Mouse (Mus musculus) myocyte (in vitro differentiated cells): Measurements from ENCODE around the gene Acap3.

Experiments
- CEBPB ChIP-seq: IDR thresholded peaks from 2 replicates; pipeline ENCODE4 v1.6.1; 2011; ENCODE audit warnings: mild to moderate bottlenecking, moderate library complexity; ENCODE audit not compliant: poor library complexity, insufficient read depth, severe bottlenecking
- E2F4 ChIP-seq: IDR thresholded peaks from one replicate; pipeline ENCODE4 v1.6.1; 2011; ENCODE audit warnings: mild to moderate bottlenecking, control low read depth, moderate library complexity; ENCODE audit not compliant: insufficient read depth
- MAX ChIP-seq: IDR thresholded peaks from one replicate; pipeline ENCODE4 v1.6.1; 2011; ENCODE audit warnings: low read depth, mild to moderate bottlenecking, control low read depth
- MYOD1 ChIP-seq, 3 experiments: IDR thresholded peaks; one replicate each; pipeline ENCODE4 v1.6.1; 2011; ENCODE audit warnings: control low read depth in 2 of 3, low read depth in 2 of 3, mild to moderate bottlenecking in 2 of 3, moderate library complexity in 1 of 3; ENCODE audit not compliant: insufficient read length in 2 of 3, control insufficient read depth in 1 of 3
- MYOG ChIP-seq, 3 experiments: IDR thresholded peaks; one replicate each; pipeline ENCODE4 v1.6.1; 2011; ENCODE audit warnings: control low read depth in 2 of 3, low read depth in 2 of 3, mild to moderate bottlenecking in 2 of 3; ENCODE audit not compliant: insufficient read length in 2 of 3, control insufficient read depth in 1 of 3, insufficient read depth in 1 of 3
- POLR2A ChIP-seq: IDR thresholded peaks from one replicate; pipeline ENCODE4 v1.6.1; 2011; ENCODE audit warnings: low read depth, mild to moderate bottlenecking, control low read depth, moderate library complexity; ENCODE audit not compliant: insufficient read length
- POLR2AphosphoS2 ChIP-seq: IDR thresholded peaks from one replicate; pipeline ENCODE4 v1.6.1; 2011; ENCODE audit warnings: low read depth, control low read depth; ENCODE audit not compliant: insufficient read length
- REST ChIP-seq: IDR thresholded peaks from one replicate; pipeline ENCODE4 v1.6.1; 2011; ENCODE audit warnings: mild to moderate bottlenecking, control low read depth, moderate library complexity; ENCODE audit not compliant: insufficient read depth, insufficient read length
- SRF ChIP-seq: IDR thresholded peaks from one replicate; pipeline ENCODE4 v1.6.1; 2011; ENCODE audit warnings: low read depth; ENCODE audit not compliant: control insufficient read depth, insufficient read length
- TCF12 ChIP-seq: IDR thresholded peaks from one replicate; pipeline ENCODE4 v1.6.1; 2011; ENCODE audit warnings: mild to moderate bottlenecking, control low read depth; ENCODE audit not compliant: poor library complexity, insufficient read depth, severe bottlenecking
- TCF3 ChIP-seq: IDR thresholded peaks from one replicate; pipeline ENCODE4 v1.6.1; 2011; ENCODE audit warnings: low read depth, control low read depth; ENCODE audit not compliant: insufficient read length
- USF1 ChIP-seq: IDR thresholded peaks from one replicate; pipeline ENCODE4 v1.6.1; 2011; ENCODE audit warnings: low read depth, mild to moderate bottlenecking, control low read depth, moderate library complexity

GRCm38 (mm10) chr4:155932031-155932430, 40.4 kb downstream of the Acap3 start:
- TF ChIP-seq POLR2A (no peak), TCF12 (no peak), MYOG (IDR thresholded peaks at IDR 0.05; ENCODE audit: control insufficient read depth in 1 of 3, insufficient read depth in 1 of 3, insufficient read length in 2 of 3, low read depth in 2 of 3) (no peak), POLR2AphosphoS2 (no peak), MYOD1 (IDR thresholded peaks at IDR 0.05; ENCODE audit: control insufficient read depth in 1 of 3, insufficient read length in 2 of 3, low read depth in 2 of 3) (no peak), CEBPB (no peak), REST (no peak), MAX (no peak), USF1 (no peak), E2F4 (no peak), SRF (no peak), TCF3 (no peak)
